Mouse (Mus musculus): ENCODE measurements around the gene Hcn2. TPM values are rescaled to one million over a fixed set of nuclear protein-coding genes. Genes with fewer than 3 reads are reported as not detected.

Gene Hcn2
- 0.44 TPM in 1 of 2 replicates, not detected in the other for total RNA-seq (2017)

DNA sequence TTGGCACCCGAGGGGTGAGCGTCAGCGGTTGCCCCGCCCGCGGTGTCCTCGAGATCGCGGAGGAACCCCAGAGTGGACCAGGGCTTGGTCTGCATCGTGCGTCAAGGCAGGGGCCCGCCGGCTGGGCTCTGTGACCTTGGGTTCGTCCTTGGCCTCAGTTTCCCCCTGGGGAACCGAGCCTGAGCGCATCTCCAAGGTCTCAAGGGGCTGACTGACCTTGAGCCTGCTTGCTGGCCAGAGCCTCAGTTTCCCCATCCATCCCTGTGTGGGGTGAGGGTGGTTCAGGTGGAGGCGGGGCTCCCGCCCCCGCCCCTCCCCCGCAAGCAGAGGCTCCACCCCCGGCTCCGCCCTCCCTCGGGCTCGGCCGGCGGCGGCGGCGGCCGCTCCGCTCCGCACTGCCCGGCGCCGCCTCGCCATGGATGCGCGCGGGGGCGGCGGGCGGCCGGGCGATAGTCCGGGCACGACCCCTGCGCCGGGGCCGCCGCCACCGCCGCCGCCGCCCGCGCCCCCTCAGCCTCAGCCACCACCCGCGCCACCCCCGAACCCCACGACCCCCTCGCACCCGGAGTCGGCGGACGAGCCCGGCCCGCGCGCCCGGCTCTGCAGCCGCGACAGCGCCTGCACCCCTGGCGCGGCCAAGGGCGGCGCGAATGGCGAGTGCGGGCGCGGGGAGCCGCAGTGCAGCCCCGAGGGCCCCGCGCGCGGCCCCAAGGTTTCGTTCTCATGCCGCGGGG is at the start of gene Hcn2:
Gene Hcn2, plus strand, starts transcription at position 381 of the 734 bp plus-strand sequence.
- no peak for ATAC-seq (replicated peaks in 1 of 2; ENCODE audit: insufficient read depth in 1 of 2, low FRiP score in 2 of 2, low TSS enrichment in 1 of 2, low read depth in 1 of 2, poor library complexity in 2 of 2, severe bottlenecking in 2 of 2)

DNA sequence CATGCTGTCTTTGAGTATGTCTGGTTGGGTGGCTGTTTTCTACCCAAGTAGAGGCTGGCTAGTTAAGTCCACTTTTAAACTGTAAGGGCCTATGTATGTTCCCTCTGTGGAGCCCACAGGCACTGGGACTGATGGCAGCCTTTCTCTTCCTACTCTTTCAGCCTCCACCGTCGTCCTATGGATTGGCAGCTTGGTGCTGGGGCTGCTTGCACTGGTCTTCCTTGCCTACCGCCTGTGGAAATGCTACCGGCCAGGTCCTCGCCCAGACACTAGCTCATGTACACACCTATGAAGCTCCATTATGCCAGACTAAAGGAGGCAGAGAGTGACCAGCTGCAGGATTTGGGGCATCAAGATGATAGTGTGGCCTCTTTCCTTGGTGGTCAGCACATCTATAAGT is 48.4 kb upstream of the Hcn2 start:
- no peak for ATAC-seq (replicated peaks in 1 of 2; ENCODE audit: insufficient read depth in 1 of 2, low FRiP score in 2 of 2, low TSS enrichment in 1 of 2, low read depth in 1 of 2, poor library complexity in 2 of 2, severe bottlenecking in 2 of 2)

DNA sequence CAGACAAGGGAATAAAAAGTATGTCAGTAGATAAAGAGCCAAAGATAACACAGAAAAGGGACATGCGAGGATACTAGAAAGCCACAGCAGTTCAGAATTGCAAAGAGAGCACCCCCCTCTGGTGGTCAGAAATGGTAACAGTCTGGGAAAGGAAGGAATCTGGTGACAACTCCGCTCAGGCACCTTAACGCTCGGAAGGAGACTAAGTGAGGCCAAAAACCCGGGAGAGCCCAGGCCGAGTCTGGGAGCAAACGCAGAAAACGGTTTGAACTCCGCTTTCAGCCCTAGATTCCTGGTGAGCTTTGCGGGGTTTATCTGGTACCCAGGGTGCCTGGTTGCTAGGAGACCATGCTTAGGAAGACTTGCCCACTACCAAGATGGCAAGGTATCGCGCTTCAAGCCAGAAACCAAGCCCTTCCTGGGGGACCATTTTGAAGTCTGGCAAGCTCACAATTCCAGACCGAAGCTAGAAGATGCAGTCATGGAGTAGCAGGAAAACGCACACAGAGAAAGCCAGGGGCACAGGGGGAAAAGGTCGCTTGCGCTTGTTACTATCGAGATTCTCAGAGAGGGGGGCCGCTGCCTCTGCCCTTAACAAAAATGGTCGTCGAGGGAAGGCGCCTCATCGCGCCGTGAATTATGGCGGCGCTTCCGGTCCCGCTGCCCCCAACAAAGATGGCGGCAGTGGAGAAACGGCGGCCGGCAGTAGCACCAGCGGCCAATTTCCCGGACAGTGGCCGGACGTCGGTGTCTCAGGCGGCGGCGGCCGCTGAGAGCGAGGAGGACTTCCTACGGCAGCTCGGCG is 47.5 kb upstream of the Hcn2 start, which contains the start of gene Tpgs1:
Gene Tpgs1, plus strand, starts transcription at position 599 of the 805 bp plus-strand sequence.
- peak; percentile 87 to 91 for ATAC-seq (replicated peaks in 1 of 2; ENCODE audit: insufficient read depth in 1 of 2, low FRiP score in 2 of 2, low TSS enrichment in 1 of 2, low read depth in 1 of 2, poor library complexity in 2 of 2, severe bottlenecking in 2 of 2)

DNA sequence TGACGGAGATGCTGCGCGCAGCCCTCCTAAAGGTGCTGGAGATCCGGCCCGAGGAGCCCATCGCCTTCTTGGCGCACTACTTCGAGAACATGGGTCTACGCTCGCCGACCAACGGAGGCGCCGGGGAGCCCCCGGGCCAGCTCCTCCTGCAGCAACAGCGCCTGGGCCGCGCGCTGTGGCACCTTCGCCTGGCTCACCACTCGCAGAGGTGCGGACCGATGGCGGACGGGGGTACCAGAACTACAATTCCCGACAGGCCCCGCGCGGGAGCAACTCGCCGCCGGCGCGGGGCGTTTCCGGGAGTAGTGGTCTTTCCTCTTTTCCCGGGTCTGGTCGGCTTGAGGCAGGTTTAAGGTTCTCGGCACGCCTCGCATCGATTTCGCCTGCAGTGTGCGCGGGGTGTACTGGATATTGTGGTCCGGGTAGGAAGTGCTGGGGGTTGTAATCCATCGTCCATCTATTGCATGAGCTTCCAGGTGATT is 46.8 kb upstream of the Hcn2 start:
- ATAC-seq (replicated peaks in 1 of 2; ENCODE audit: insufficient read depth in 1 of 2, low FRiP score in 2 of 2, low TSS enrichment in 1 of 2, low read depth in 1 of 2, poor library complexity in 2 of 2, severe bottlenecking in 2 of 2): peak; percentile 1 to 30; a peak in 1 of 4 replicates

DNA sequence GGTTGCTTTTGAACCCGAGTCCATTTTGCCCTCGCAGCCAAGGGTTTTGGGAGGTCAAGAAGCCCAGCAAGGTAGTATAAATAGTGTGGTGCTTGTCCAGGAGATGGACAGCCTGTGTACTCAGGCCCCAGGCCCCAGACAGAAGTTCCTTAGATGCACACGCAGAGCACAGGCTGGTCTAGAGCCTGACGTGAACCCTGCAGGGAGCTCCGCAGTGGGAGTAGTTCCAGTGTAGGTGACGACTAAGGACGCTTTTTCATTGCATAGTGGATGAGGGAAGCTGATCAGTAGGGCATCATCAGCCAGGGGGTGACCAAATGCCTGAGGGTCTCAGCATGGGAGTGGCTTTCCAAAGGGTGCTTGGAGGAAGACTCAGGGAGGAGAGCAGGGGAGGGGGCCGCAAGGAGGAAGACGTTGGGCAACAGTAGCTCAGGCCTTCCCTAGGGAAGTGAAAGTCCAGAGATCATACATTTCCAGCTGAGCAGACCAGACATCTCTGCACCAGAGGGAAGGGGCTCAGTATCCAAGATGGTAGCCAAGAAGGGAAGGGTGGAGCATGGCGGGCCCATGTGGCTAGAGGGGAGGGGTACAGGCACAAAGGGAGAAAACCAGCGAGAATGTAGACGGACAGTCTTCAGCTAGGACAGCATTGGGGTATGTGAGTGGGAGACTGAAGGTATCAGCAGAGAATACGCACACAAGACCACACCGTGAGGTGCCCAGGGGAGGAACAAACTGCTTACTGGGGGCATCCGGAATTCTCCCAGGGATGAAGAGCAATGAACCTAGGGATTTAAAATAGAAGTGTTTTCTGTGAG is 46.2 kb upstream of the Hcn2 start:
- no peak for ATAC-seq (replicated peaks in 1 of 2; ENCODE audit: insufficient read depth in 1 of 2, low FRiP score in 2 of 2, low TSS enrichment in 1 of 2, low read depth in 1 of 2, poor library complexity in 2 of 2, severe bottlenecking in 2 of 2)

DNA sequence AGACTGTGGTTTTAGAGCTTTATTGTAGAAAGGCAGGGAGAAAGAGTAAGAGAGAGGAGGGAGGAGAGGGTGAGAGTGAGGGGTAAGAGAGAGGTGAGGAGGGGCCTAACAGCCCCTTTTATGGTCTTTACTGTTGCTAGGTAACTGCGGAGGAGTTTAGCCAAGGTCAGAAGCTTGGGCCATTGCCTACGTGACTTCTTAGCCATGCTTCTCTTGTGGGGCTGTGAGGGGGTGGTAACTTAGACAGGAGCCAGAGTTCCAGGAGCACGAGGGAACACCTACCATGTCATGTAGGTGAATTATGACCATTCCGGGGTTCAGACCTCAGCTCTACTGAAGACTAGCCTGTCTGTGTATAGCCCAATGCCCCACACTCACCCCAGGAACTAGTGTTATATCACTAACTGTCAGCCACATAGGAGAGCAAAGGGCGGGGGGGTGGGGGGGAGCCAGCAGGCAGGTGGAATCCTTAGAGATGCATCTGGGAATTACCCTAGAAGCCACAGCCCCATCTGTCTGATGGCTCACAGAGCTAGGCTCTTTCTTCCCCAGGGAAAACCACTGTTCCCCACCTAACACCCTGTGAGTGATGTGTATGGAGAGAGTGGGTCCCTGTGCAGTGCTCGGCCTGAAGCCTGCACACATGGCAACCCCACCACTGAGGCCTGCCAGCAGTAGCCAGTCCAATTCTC is 44.9 kb upstream of the Hcn2 start:
- ATAC-seq (replicated peaks in 1 of 2; ENCODE audit: insufficient read depth in 1 of 2, low FRiP score in 2 of 2, low TSS enrichment in 1 of 2, low read depth in 1 of 2, poor library complexity in 2 of 2, severe bottlenecking in 2 of 2): no peak

DNA sequence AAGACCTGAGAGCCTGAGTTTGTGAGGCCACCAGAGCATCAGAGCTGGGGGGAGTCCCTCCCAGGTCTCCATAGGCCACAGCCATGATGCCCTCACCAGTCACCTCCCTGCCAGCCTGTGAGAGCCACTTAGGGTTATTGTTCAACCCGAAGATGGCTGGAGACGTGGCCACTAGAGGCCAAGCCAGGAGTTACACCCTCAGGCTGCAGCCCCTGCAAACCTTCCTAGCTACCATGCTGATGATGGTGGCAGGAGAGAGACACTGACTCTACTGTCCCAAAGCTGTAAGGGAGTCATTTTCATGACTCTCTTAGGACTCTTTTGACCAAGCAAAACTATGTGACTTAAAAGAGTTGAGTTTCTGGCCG is 44.4 kb upstream of the Hcn2 start:
- no peak for ATAC-seq (replicated peaks in 1 of 2; ENCODE audit: insufficient read depth in 1 of 2, low FRiP score in 2 of 2, low TSS enrichment in 1 of 2, low read depth in 1 of 2, poor library complexity in 2 of 2, severe bottlenecking in 2 of 2)

DNA sequence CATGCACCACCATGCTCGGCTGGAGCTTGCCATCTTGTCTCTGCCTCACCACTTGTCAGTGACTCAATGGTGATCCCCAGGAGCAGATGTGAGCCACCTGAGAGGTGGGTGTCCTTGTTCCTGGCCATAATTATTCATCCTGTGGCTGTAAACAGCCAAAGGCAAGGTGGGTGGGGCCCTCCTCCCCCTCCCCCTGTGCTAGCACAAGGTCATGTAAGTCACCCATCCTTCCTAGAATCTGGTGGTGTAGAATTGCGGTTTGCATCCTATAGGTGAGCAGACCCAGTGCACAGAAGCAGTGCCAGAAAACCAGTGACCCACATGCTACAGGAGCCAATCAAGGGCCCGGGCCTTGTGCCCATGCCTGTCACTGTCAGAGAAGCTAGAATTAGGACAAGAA is 43.4 kb upstream of the Hcn2 start:
- ATAC-seq (replicated peaks in 1 of 2; ENCODE audit: insufficient read depth in 1 of 2, low FRiP score in 2 of 2, low TSS enrichment in 1 of 2, low read depth in 1 of 2, poor library complexity in 2 of 2, severe bottlenecking in 2 of 2): no peak

DNA sequence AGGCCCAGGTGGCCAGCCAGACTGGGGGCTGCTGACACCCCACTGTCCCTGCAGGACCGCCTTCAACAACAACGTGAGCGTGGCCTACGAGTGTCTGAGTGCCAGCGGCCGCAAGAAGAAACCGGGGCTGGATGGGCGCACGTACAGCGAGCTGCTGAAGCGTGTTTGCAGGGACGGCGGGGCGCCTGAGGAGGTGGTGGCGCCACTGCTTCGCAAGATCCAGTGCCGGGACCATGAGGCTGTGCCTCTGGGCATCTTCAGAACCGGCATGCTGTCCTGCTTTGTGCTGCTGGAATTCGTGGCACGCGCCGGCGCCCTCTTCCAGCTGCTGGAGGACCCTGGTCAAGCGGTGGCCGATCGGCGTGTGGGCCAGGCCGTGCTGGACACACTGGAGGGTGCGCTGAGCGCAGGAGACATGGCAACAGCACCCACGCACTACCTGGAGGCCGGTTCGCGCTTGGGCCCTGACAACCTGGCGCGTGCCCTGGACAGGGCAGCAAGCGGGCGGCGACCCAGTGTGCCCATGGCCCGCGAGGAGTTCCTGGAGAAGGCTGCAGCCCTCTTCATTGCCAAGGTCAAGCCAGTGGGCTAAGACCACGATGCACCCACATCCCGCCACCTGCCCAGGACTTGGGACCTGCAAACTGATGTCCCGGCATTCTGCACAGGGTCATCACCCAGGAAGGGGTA is 40.9 kb upstream of the Hcn2 start:
- ATAC-seq (replicated peaks in 1 of 2; ENCODE audit: insufficient read depth in 1 of 2, low FRiP score in 2 of 2, low TSS enrichment in 1 of 2, low read depth in 1 of 2, poor library complexity in 2 of 2, severe bottlenecking in 2 of 2): no peak

DNA sequence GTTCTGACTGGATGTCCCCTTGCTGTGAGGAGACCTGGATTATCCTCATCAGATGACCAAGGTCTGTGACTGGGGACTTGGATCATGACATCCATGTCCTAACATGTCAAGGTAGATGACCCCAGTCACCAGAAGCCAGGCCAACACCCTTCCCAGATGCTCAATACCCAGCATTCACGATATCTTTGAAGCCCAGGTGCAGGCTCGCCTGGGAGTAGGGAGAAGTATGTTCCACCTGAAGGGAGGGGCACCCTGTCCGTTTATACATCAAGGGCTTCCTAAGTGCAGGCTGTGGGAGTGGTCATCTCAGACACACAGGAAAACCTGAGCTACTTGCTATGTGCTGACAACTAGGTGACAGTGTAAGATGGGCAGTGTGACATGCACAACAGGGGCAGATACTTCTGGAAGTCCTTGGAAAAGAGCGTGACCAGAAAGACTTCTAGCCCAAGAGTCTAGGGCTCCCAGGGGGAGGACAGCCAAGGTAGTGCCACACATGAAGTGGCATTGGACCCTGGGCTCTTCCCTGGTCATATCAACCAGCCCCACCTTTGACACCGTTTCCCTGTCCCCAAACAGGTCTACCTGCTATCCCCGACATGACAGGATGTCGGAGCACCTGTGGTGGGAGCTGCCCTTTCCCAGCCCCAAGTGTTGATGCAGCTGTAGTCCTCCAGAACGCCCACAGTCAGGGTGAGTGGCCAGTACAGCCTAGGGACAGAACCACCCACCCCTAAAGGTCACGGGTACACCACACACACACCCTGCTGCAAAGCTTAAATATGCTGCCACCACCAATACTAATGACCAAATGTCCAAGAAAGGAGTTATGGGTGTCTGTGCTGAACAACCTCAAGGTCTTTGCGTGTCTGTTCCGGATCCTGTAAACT is 35.6 kb upstream of the Hcn2 start:
- ATAC-seq (replicated peaks in 1 of 2; ENCODE audit: insufficient read depth in 1 of 2, low FRiP score in 2 of 2, low TSS enrichment in 1 of 2, low read depth in 1 of 2, poor library complexity in 2 of 2, severe bottlenecking in 2 of 2): peak; percentile 5 to 13

DNA sequence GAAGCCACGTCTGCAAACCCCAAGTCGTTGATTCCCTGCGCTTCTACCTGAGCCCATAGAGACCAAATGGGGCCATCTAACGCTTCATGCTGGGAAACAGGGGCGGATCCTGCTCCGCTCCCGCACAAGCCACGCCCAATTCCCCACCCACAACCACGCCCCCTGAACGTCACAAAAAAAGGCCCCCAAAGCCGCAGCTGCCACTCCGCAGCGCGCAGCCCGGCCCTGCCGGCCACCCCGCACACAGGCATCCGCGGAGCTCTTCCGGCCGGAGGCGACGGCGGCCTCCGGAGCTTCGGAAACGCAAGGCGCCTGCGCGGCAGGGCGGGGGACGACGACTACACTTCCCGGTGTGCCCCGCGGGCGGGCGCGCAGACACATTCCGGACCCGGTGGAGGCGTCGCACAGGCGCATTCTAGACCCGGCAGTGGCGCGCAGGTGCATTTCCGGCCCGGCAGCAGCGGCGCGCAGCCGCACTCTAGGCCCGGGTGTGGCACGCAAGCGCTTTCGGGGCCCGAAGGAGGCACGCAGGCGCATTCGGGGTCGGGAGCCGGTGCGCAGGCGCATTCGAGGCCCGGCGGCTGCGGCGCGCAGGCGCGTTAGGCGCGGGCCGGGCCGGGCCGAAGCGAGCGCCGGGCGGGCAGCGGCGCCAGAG is 34.7 kb upstream of the Hcn2 start, which contains the start of gene Cdc34:
Gene Cdc34, plus strand, starts transcription at position 605 of the 655 bp plus-strand sequence.
- peak; percentile 78 to 79 for ATAC-seq (replicated peaks in 1 of 2; ENCODE audit: insufficient read depth in 1 of 2, low FRiP score in 2 of 2, low TSS enrichment in 1 of 2, low read depth in 1 of 2, poor library complexity in 2 of 2, severe bottlenecking in 2 of 2)

DNA sequence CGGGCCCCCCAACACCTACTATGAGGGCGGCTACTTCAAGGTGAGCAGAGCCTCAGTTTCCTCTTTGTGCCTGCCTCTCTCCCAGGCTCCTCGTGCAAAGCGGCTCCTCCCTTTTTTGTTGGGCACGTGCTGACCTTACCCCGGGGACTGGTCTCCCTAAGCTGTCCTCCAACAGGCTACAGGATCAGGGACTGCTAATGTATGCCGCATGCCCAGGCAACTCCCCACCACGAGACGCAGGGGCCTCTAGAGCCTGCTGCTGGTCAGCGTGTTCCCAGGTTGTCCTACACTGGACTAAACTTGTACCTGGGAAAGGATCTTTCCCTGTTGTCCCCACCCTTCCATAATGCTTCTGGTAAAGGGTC is 33.9 kb upstream of the Hcn2 start:
- ATAC-seq (replicated peaks in 1 of 2; ENCODE audit: insufficient read depth in 1 of 2, low FRiP score in 2 of 2, low TSS enrichment in 1 of 2, low read depth in 1 of 2, poor library complexity in 2 of 2, severe bottlenecking in 2 of 2): no peak

DNA sequence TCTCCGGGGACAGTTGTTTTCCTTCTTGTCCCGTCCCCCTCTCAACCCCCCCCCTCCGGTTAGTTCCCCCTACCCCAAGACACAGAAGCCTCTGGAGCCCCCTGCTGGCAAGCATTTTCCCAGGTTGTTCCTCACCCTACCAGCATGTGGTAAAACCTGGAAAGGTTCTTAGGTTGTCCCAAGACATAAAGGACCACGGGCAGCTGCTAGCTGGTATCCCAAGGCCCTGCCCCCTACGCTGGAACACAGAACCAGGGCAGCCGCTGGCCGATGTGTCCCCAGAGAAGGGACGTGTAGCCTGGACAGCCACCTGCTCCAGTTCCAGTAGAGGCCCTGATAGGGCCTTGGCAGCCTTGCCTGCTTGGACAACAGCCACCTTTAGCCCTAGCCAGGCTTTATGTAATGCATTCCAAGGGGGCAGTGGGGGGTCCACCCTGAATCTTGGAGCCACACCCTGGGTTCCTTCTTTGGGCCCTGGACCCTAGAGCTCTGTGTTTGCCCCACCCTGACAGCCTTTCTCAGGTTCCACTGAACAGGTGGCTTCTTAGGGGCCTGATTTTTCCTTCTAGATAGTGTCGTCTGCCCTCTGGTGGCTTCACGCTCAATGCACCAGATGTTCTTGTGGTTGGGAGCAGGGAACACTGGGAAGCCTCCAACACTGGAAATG is 33.4 kb upstream of the Hcn2 start:
- no peak for ATAC-seq (replicated peaks in 1 of 2; ENCODE audit: insufficient read depth in 1 of 2, low FRiP score in 2 of 2, low TSS enrichment in 1 of 2, low read depth in 1 of 2, poor library complexity in 2 of 2, severe bottlenecking in 2 of 2)

DNA sequence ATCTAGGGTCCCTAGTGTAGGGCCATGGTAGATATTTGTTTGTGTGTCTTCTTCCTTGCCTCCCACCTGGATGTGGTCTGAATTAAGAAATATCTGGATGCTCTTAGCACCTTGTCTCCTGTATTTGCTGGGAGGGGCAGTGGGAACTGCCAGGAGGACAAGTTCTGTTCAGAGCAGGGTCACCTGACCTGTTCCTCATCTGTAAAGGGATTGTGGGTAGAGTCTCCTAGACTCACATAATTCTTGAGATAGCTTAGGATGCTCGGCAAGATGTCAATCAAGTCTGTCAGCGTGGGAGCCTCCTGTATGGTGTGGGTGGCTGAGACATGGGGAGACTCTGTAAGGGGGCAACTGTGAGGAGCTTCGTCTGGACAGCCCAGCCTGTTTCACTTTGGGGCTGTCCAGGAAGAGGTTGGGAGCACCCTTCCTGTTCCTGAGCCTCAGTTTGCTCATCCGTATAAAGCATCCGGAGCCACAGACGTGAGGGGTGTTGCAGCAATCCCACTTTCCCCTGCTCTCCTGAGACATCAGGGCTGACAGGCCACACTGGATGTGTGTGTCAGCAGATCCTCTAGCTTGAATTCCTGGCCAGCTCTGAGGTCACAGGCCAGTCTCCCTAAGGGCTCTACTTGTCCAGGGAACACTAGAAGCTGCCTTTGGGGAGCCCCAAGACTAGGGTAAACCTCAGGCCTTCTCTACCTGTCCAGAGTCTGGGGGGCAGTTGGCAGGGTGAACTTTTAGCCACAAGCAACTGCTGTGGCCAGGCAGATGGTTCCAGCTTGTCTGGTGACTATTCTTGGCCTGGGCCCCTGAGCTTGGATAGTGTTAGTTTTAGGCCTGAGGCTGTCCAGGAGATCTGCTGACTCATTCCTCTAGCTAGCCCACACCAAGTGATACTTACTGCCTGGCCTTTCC is 32.5 kb upstream of the Hcn2 start:
- no peak for ATAC-seq (replicated peaks in 1 of 2; ENCODE audit: insufficient read depth in 1 of 2, low FRiP score in 2 of 2, low TSS enrichment in 1 of 2, low read depth in 1 of 2, poor library complexity in 2 of 2, severe bottlenecking in 2 of 2)
